Mouse (Mus musculus) MEL (cell line): Measurements from ENCODE around the gene Col8a2. TPM values are rescaled to one million over a fixed set of nuclear protein-coding genes. Genes with fewer than 3 reads are reported as not detected.

ENCODE experiments used
- DNase-seq: peaks from one replicate; pipeline ENCODE4 v3.0.0; 2011; ENCODE audit warnings: low read depth, low spot score
- H3K27ac ChIP-seq: 2 replicates; pipeline ENCODE4 v1.5.1; 2012; ENCODE audit warnings: low read depth, mild to moderate bottlenecking, control low read depth, low read length, moderate library complexity; ENCODE audit not compliant: control insufficient read depth
- H3K27me3 ChIP-seq, 2 experiments: fragments of 150-350 bp in 1 of 2; sonication (generic) in 1 of 2; 2 replicates each; pipeline ENCODE4 v1.6.1; 2012; ENCODE audit warnings: low read length in 2 of 2, mild to moderate bottlenecking in 2 of 2, improper control_type of control experiment in 1 of 2, moderate library complexity in 1 of 2; ENCODE audit not compliant: insufficient read depth in 2 of 2, control insufficient read depth in 1 of 2
- H3K36me3 ChIP-seq, 2 experiments: 2 replicates each; pipeline ENCODE4 v1.6.1; 2012 to 2014; ENCODE audit warnings: low read length in 2 of 2, improper control_type of control experiment in 1 of 2, inconsistent platforms in 1 of 2, mild to moderate bottlenecking in 1 of 2; ENCODE audit not compliant: insufficient read depth in 2 of 2, control insufficient read depth in 1 of 2
- H3K4me1 ChIP-seq, 2 experiments: fragments of 150-350 bp in 1 of 2; sonication (generic) in 1 of 2; 2 replicates each; pipeline ENCODE4 v1.6.1; 2012; ENCODE audit warnings: low read length in 2 of 2, improper control_type of control experiment in 1 of 2, mild to moderate bottlenecking in 1 of 2; ENCODE audit not compliant: insufficient read depth in 2 of 2, control insufficient read depth in 1 of 2
- H3K4me3 ChIP-seq, 2 experiments: fragments of 150-350 bp in 1 of 2; sonication (generic) in 1 of 2; 2 replicates each; pipeline ENCODE4 v1.5.1; 2012; ENCODE audit warnings: low read depth in 2 of 2, low read length in 2 of 2, mild to moderate bottlenecking in 2 of 2, moderate library complexity in 2 of 2, control low read depth in 1 of 2, improper control_type of control experiment in 1 of 2; ENCODE audit not compliant: control insufficient read depth in 1 of 2, insufficient read depth in 1 of 2
- H3K79me2 ChIP-seq: 2 replicates; pipeline ENCODE4 v1.6.1; 2012; ENCODE audit warnings: mild to moderate bottlenecking, low read length, moderate library complexity; ENCODE audit not compliant: control insufficient read depth, poor library complexity, insufficient read depth
- H3K9ac ChIP-seq: 2 replicates; pipeline ENCODE4 v1.6.1; 2012; ENCODE audit warnings: low read depth, mild to moderate bottlenecking, control low read depth, low read length, moderate library complexity; ENCODE audit not compliant: control insufficient read depth, poor library complexity, severe bottlenecking
- H3K9me3 ChIP-seq: fragments of 150-350 bp; sonication (generic); replicated peaks from 2 replicates; pipeline ENCODE4 v1.6.1; 2012; ENCODE audit warnings: mild to moderate bottlenecking, low read length, improper control_type of control experiment, moderate library complexity; ENCODE audit not compliant: insufficient read depth
- CHD1 ChIP-seq: IDR thresholded peaks from 2 replicates; pipeline ENCODE4 v1.6.1; 2012; ENCODE audit warnings: low read depth, mild to moderate bottlenecking, inconsistent platforms, low read length, improper control_type of control experiment
- EP300 ChIP-seq, 2 experiments: IDR thresholded peaks; 2 replicates each; pipeline ENCODE4 v1.6.1; 2011; ENCODE audit warnings: improper control_type of control experiment in 2 of 2, low read length in 2 of 2, low read depth in 1 of 2, mild to moderate bottlenecking in 1 of 2
- MAFK ChIP-seq: IDR thresholded peaks from 2 replicates; pipeline ENCODE4 v1.6.1; 2011; ENCODE audit warnings: low read depth, mild to moderate bottlenecking, low read length, improper control_type of control experiment, borderline replicate concordance
- MAX ChIP-seq: IDR thresholded peaks from 2 replicates; pipeline ENCODE4 v1.6.1; 2011; ENCODE audit warnings: low read length, improper control_type of control experiment
- MAZ ChIP-seq: IDR thresholded peaks from 2 replicates; pipeline ENCODE4 v1.6.1; 2012; ENCODE audit warnings: low read depth, mild to moderate bottlenecking, inconsistent platforms, low read length, improper control_type of control experiment
- MYC ChIP-seq: IDR thresholded peaks from 2 replicates; pipeline ENCODE4 v1.6.1; 2011; ENCODE audit warnings: low read depth, mild to moderate bottlenecking, low read length, improper control_type of control experiment, moderate library complexity
- NELFE ChIP-seq: IDR thresholded peaks from 2 replicates; pipeline ENCODE4 v1.6.1; 2011; ENCODE audit warnings: low read depth, low read length, improper control_type of control experiment
- NRF1 ChIP-seq: IDR thresholded peaks from 2 replicates; pipeline ENCODE4 v1.6.1; 2014; ENCODE audit warnings: low read depth, mild to moderate bottlenecking, inconsistent platforms, low read length, improper control_type of control experiment, moderate library complexity; ENCODE audit not compliant: poor library complexity, insufficient read depth, severe bottlenecking
- POLR2A ChIP-seq, 2 experiments: IDR thresholded peaks; 2 replicates each; pipeline ENCODE4 v1.6.1; 2011 to 2012; ENCODE audit warnings: low read length in 2 of 2, mild to moderate bottlenecking in 2 of 2, control low read depth in 1 of 2, improper control_type of control experiment in 1 of 2, low read depth in 1 of 2, moderate library complexity in 1 of 2; ENCODE audit not compliant: control insufficient read depth in 1 of 2, insufficient read depth in 1 of 2, poor library complexity in 1 of 2
- POLR2AphosphoS5 ChIP-seq: IDR thresholded peaks from 2 replicates; pipeline ENCODE4 v1.6.1; 2012; ENCODE audit warnings: low read depth, borderline replicate concordance, mild to moderate bottlenecking, inconsistent platforms, low read length, moderate library complexity, mixed read lengths
- RAD21 ChIP-seq: IDR thresholded peaks from 2 replicates; pipeline ENCODE4 v1.6.1; 2011; ENCODE audit warnings: mild to moderate bottlenecking, low read depth, low read length, improper control_type of control experiment
- RCOR1 ChIP-seq: IDR thresholded peaks from 2 replicates; pipeline ENCODE4 v1.6.1; 2012; ENCODE audit warnings: low read depth, mild to moderate bottlenecking, inconsistent platforms, low read length, improper control_type of control experiment
- SIN3A ChIP-seq: IDR thresholded peaks from 2 replicates; pipeline ENCODE4 v1.6.1; 2012; ENCODE audit warnings: low read length, improper control_type of control experiment, inconsistent platforms
- TBP ChIP-seq: IDR thresholded peaks from 2 replicates; pipeline ENCODE4 v1.8.0; 2011; ENCODE audit warnings: low read depth, low read length, improper control_type of control experiment
- TCF12 ChIP-seq: IDR thresholded peaks from 2 replicates; pipeline ENCODE4 v1.6.1; 2014; ENCODE audit warnings: low read depth, mild to moderate bottlenecking, inconsistent platforms, low read length, improper control_type of control experiment, moderate library complexity
- USF2 ChIP-seq, 2 experiments: IDR thresholded peaks; 2 replicates each; pipeline ENCODE4 v1.6.1; 2011 to 2012; ENCODE audit warnings: improper control_type of control experiment in 2 of 2, low read length in 2 of 2, borderline replicate concordance in 1 of 2, inconsistent platforms in 1 of 2, low read depth in 1 of 2, mild to moderate bottlenecking in 1 of 2; ENCODE audit not compliant: insufficient read depth in 1 of 2
- ZC3H11A ChIP-seq: IDR thresholded peaks from 2 replicates; pipeline ENCODE4 v1.6.1; 2012; ENCODE audit warnings: low read depth, mild to moderate bottlenecking, inconsistent platforms, low read length, improper control_type of control experiment
- ZKSCAN1 ChIP-seq: IDR thresholded peaks from 2 replicates; pipeline ENCODE4 v1.6.1; 2012; ENCODE audit warnings: low read depth, mild to moderate bottlenecking, inconsistent platforms, low read length, improper control_type of control experiment, moderate library complexity
- ZMIZ1 ChIP-seq: IDR thresholded peaks from 2 replicates; pipeline ENCODE4 v1.6.1; 2012; ENCODE audit warnings: low read depth, mild to moderate bottlenecking, inconsistent platforms, low read length, improper control_type of control experiment, moderate library complexity
- ZNF384 ChIP-seq: IDR thresholded peaks from 2 replicates; pipeline ENCODE4 v1.6.1; 2012; ENCODE audit warnings: low read depth, mild to moderate bottlenecking, inconsistent platforms, low read length, improper control_type of control experiment
- polyA plus RNA-seq, 2 experiments: library from polyadenylated mRNA; stranded (reverse) in 1 of 2; unstranded in 1 of 2; fragments of >175 nt in 1 of 2; fragments of >200 nt in 1 of 2; gene quantifications; 2 replicates each; pipeline versions ENCODE4 v1.2.1 to v1.2.4; 2012; ENCODE audit warnings: low replicate concordance in 2 of 2, low read depth in 1 of 2; ENCODE audit not compliant: insufficient read length in 2 of 2, insufficient read depth in 1 of 2, missing spikeins in 1 of 2
- total RNA-seq: library from RNA; depleted of rRNA; stranded (reverse); fragments of 300-350 nt; gene quantifications from 2 replicates; pipeline ENCODE4 v1.2.3, GENCODE M21; 2012

Col8a2 gene
- total and polyA plus RNA-seq, 3 experiments, result not detected

GRCm38 (mm10) chr4:126262119-126262807 is 24.3 kb upstream of the Col8a2 start, which contains the start of gene Trappc3 (continued):
- no peak for TF ChIP-seq ZKSCAN1
- TF ChIP-seq POLR2A (IDR thresholded peaks at IDR 0.05; ENCODE audit: control insufficient read depth in 1 of 2, insufficient read depth in 1 of 2, low read depth in 1 of 2, low read length in 2 of 2, poor library complexity in 1 of 2), result peak; percentile 61 to 76; a peak in 3 of 4 replicates
- TF ChIP-seq RAD21, result no peak; the same call in none of the 2 replicates
- TF ChIP-seq MAZ, result peak; percentile 91

- no peaks in the 10 kb centered on the region for H3K79me2 ChIP-seq
- H3K4me3 ChIP-seq, result no peak overlapping the region
- no peak overlapping the region for H3K9ac ChIP-seq
- TF ChIP-seq ZKSCAN1 (no peak), NELFE (no peak), RCOR1 (no peak), MAX (no peak)
- H3K4me1 ChIP-seq, result no peaks in the 10 kb centered on the region
- no peaks in the 10 kb centered on the region for H3K36me3 ChIP-seq
- no peaks in the 10 kb centered on the region for H3K27me3 ChIP-seq
- no peaks in the 10 kb centered on the region for H3K9me3 ChIP-seq
- DNase-seq, result no peak
- H3K27ac ChIP-seq, result no peak overlapping the region
These were observed 17.3 kb upstream of the Col8a2 start for GRCm38 (mm10) chr4:126269292-126269691.

GRCm38 (mm10) chr4:126273753-126274152 is 12.8 kb upstream of the Col8a2 start:
- no peaks in the 10 kb centered on the region for H3K27me3 ChIP-seq
- no peak for DNase-seq
- H3K79me2 ChIP-seq, result no peaks in the 10 kb centered on the region
- TF ChIP-seq MYC, result no peak
- TF ChIP-seq SIN3A, result no peak
- no peak for TF ChIP-seq TCF12
- TF ChIP-seq TBP, result no peak
- no peak for TF ChIP-seq CHD1
- TF ChIP-seq RCOR1, result no peak
- TF ChIP-seq MAZ, result no peak
- no peak for TF ChIP-seq ZKSCAN1
- TF ChIP-seq ZMIZ1, result no peak
- TF ChIP-seq POLR2AphosphoS5, result no peak
- no peak for TF ChIP-seq NRF1
- TF ChIP-seq MAFK, result no peak
- no peak for TF ChIP-seq ZNF384
- TF ChIP-seq ZC3H11A, result no peak
- TF ChIP-seq EP300 (IDR thresholded peaks at IDR 0.05; ENCODE audit: low read depth in 1 of 2, low read length in 2 of 2), result no peak
- no peak for TF ChIP-seq USF2 (IDR thresholded peaks at IDR 0.05; ENCODE audit: borderline replicate concordance in 1 of 2, insufficient read depth in 1 of 2, low read depth in 1 of 2, low read length in 2 of 2)
- TF ChIP-seq, all 39 proteins: peak for 0
- Histone ChIP-seq H3K4me1 (no peaks in the 10 kb centered on the region), H3K9me3 (no peaks in the 10 kb centered on the region), H3K9ac (no peak overlapping the region), H3K36me3 (no peaks in the 10 kb centered on the region), H3K27ac (no peak overlapping the region), H3K4me3 (no peak overlapping the region)
